Comparison of ENCODE assay signal across 7 mouse cellular contexts in the genomic region with DNA sequence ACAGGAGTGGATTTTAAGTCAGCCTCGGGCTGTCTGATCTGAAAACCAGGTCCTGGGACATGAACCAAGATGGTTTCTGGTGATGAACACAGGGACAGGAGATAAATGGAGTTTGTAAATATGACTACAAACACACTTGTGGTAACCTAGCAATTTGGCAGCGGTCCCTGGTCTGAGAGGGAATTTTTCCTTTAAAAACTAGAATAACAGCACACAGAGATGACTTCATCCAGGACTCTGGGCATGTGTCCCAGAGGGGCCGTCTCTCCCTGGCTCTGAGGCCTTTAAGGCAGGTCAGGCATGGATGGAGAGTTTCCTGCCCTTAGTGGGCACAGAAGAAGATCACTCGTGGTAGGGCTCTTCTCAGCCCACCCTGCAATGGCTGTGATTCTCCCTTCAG.
DNase-seq lines count a peak whose midpoint lies in the region; ATAC-seq and TF ChIP-seq lines count a peak whose summit lies in the region.

No protein-coding gene starts in this region.

- H3K36me3 ChIP-seq in midbrain, embryonic 14.5 days (ENCODE audit: control insufficient read depth, insufficient read depth, low read length): no peaks in the 10 kb centered on the region
- H3K36me3 ChIP-seq in midbrain, embryonic 11.5 days (ENCODE audit: control insufficient read depth, insufficient read depth, low read length): no peaks in the 10 kb centered on the region
- no peaks in the 10 kb centered on the region for H3K36me3 ChIP-seq in heart, embryonic 16.5 days (ENCODE audit: control insufficient read depth, insufficient read depth)
- no peaks in the 10 kb centered on the region for H3K36me3 ChIP-seq in lung, embryonic 14.5 days (ENCODE audit: insufficient read depth)

- no peak for ATAC-seq in midbrain, embryonic 14.5 days (ENCODE audit: low FRiP score, low TSS enrichment)
- ATAC-seq in midbrain, embryonic 11.5 days (ENCODE audit: low FRiP score): no peak
- ATAC-seq in heart, embryonic 16.5 days (replicated peaks; ENCODE audit: extremely low read depth, insufficient read depth, low FRiP score): peak; percentile 71
- ATAC-seq in lung, embryonic 14.5 days (ENCODE audit: insufficient read depth): peak; percentile 90

- H3K4me3 ChIP-seq in midbrain, embryonic 14.5 days (replicated peaks; ENCODE audit: low read depth, low read length): no peak overlapping the region
- no peak overlapping the region for H3K4me3 ChIP-seq in midbrain, embryonic 11.5 days (ENCODE audit: low read depth, low read length)
- H3K4me3 ChIP-seq in heart, embryonic 16.5 days (ENCODE audit: low read length): no peak overlapping the region
- no peak overlapping the region for H3K4me3 ChIP-seq in lung, embryonic 14.5 days (ENCODE audit: low read depth, low read length)

- H3K9ac ChIP-seq in midbrain, embryonic 14.5 days (replicated peaks; ENCODE audit: low read length): no peak overlapping the region
- H3K9ac ChIP-seq in midbrain, embryonic 11.5 days (ENCODE audit: low read length): no peak overlapping the region
- no peak overlapping the region for H3K9ac ChIP-seq in heart, embryonic 16.5 days (ENCODE audit: low read length)
- H3K9ac ChIP-seq in lung, embryonic 14.5 days: no peak overlapping the region

- TF ChIP-seq CTCF in lung, embryonic 14.5 days (IDR thresholded peaks at IDR 0.05; ENCODE audit: low read depth): no peak

- H3K9me3 ChIP-seq in midbrain, embryonic 14.5 days (ENCODE audit: control insufficient read depth, low read length): no peaks in the 10 kb centered on the region
- no peaks in the 10 kb centered on the region for H3K9me3 ChIP-seq in midbrain, embryonic 11.5 days (ENCODE audit: control insufficient read depth, low read length)
- no peaks in the 10 kb centered on the region for H3K9me3 ChIP-seq in heart, embryonic 16.5 days (replicated peaks; ENCODE audit: control insufficient read depth, low read length)
- no peaks in the 10 kb centered on the region for H3K9me3 ChIP-seq in lung, embryonic 14.5 days (ENCODE audit: low read depth, low read length)

- H3K4me2 ChIP-seq in midbrain, embryonic 14.5 days (ENCODE audit: low read length): no peak overlapping the region
- H3K4me2 ChIP-seq in midbrain, embryonic 11.5 days: no peak overlapping the region
- H3K4me2 ChIP-seq in heart, embryonic 16.5 days (ENCODE audit: low read depth, low read length): no peak overlapping the region
- no peak overlapping the region for H3K4me2 ChIP-seq in lung, embryonic 14.5 days

- no peaks in the 10 kb centered on the region for H3K27me3 ChIP-seq in midbrain, embryonic 14.5 days (ENCODE audit: control insufficient read depth, insufficient read depth, low read length)
- no peaks in the 10 kb centered on the region for H3K27me3 ChIP-seq in midbrain, embryonic 11.5 days (ENCODE audit: control insufficient read depth, insufficient read depth, low read length)
- no peaks in the 10 kb centered on the region for H3K27me3 ChIP-seq in heart, embryonic 16.5 days (ENCODE audit: control insufficient read depth, insufficient read depth, low read length)
- no peaks in the 10 kb centered on the region for H3K27me3 ChIP-seq in lung, embryonic 14.5 days (ENCODE audit: insufficient read depth, low read length)

- no peak overlapping the region for H3K27ac ChIP-seq in midbrain, embryonic 14.5 days (replicated peaks; ENCODE audit: low read depth, low read length)
- no peak overlapping the region for H3K27ac ChIP-seq in midbrain, embryonic 11.5 days (ENCODE audit: low read depth, low read length)
- peak overlapping the region; percentile 24 for H3K27ac ChIP-seq in heart, embryonic 16.5 days (ENCODE audit: low read length)
- H3K27ac ChIP-seq in lung, embryonic 14.5 days (ENCODE audit: low read depth): peak overlapping the region; percentile 52; the same call in 1 of the 2 replicates

- no peaks in the 10 kb centered on the region for H3K4me1 ChIP-seq in midbrain, embryonic 14.5 days (ENCODE audit: control insufficient read depth, insufficient read depth, low read length)
- no peaks in the 10 kb centered on the region for H3K4me1 ChIP-seq in midbrain, embryonic 11.5 days (ENCODE audit: control insufficient read depth, insufficient read depth, low read length)
- H3K4me1 ChIP-seq in heart, embryonic 16.5 days (ENCODE audit: control insufficient read depth, insufficient read depth, low read length): no peaks in the 10 kb centered on the region; the same call in 1 of the 2 replicates
- H3K4me1 ChIP-seq in lung, embryonic 14.5 days (ENCODE audit: insufficient read depth): peaks cover 4% of the 10 kb centered on the region; the same call in 1 of the 2 replicates

- WGBS in midbrain, embryonic 14.5 days: 78% methylated on average over 4 of the region's 4 CpGs
- 81% methylated on average over 4 of the region's 4 CpGs for WGBS in midbrain, embryonic 11.5 days
- 41% methylated on average over 4 of the region's 4 CpGs for WGBS in heart, embryonic 16.5 days
- 28% methylated on average over 4 of the region's 4 CpGs for WGBS in lung, embryonic 14.5 days

- DNase-seq in midbrain, embryonic 14.5 days: peak; percentile 36
- no peak for DNase-seq in midbrain, embryonic 11.5 days (ENCODE audit: low spot score, missing footprints)
- peak; percentile 2 for DNase-seq in cerebellum, adult 8-10 months
- DNase-seq in lung, embryonic 14.5 days: peak; percentile 96
- DNase-seq in urinary bladder, postnatal 36 days (ENCODE audit: low spot score in 2 of 2): peak; percentile 59 to 82
- no peak for DNase-seq in thymus, postnatal 10 days (ENCODE audit: low spot score in 2 of 2)

Comparison
In these comparisons a context has a peak if more than half of its experiments do, and no peak if none do; other contexts are left out.
1. DNase-seq: peak in midbrain, embryonic 14.5 days (single experiment), cerebellum, adult 8-10 months (single experiment), lung, embryonic 14.5 days (single experiment) and urinary bladder, postnatal 36 days (2 of 2); none in midbrain, embryonic 11.5 days (single experiment) and thymus, postnatal 10 days (0 of 2).
2. ATAC-seq: peak in heart, embryonic 16.5 days (single experiment) and lung, embryonic 14.5 days (single experiment); none in midbrain, embryonic 14.5 days (single experiment) and midbrain, embryonic 11.5 days (single experiment).
3. H3K27ac ChIP-seq: peak in heart, embryonic 16.5 days (single experiment) and lung, embryonic 14.5 days (single experiment); none in midbrain, embryonic 14.5 days (single experiment) and midbrain, embryonic 11.5 days (single experiment).